Mouse (Mus musculus) myocyte (in vitro differentiated cells): ENCODE data around the gene Ccdc102a.

Experiments
- POLR2A ChIP-seq: IDR thresholded peaks from one replicate; pipeline ENCODE4 v1.6.1; 2011; ENCODE audit warnings: low read depth, mild to moderate bottlenecking, control low read depth, moderate library complexity; ENCODE audit not compliant: insufficient read length
- POLR2AphosphoS2 ChIP-seq: IDR thresholded peaks from one replicate; pipeline ENCODE4 v1.6.1; 2011; ENCODE audit warnings: low read depth, control low read depth; ENCODE audit not compliant: insufficient read length

DNA sequence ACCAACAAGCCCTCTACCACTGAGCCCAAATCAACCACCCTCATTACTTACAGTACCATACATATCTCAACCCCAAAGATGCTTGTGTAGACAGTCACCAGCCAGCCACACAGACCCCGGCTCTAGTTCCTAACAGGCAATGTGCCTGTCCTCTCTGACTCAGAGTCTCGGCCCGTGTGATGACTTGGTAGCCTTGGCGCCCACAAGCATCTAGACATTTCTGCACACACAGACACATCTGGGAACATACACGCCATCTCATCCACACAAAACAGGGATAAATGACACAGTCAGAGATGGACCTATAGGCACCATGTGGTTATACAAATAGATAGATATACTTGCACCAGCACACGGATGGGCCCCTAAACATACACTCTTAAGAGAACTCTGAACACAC lies 3.6 kb downstream of the Ccdc102a start:
- TF ChIP-seq POLR2A (no peak), POLR2AphosphoS2 (no peak)
